Mouse (Mus musculus) heart, postnatal 0 days (tissue): ENCODE results near the gene Tspan3. TPM values are rescaled to one million over a fixed set of nuclear protein-coding genes. Genes with fewer than 3 reads are reported as not detected.

Experiments
- ATAC-seq: fragments of 200-750 bp; cut with Nextera tagmentation; 2 replicates; pipeline ENCODE4 v1.8.0; 2017; ENCODE audit warnings: low read depth, moderate number of reproducible peaks, moderate library complexity; ENCODE audit not compliant: insufficient read depth
- DNase-seq: peaks from one replicate; pipeline ENCODE4 v3.0.0-alpha.2; 2016; ENCODE audit warnings: low spot score
- H3K27ac ChIP-seq: fragments of 300-500 bp; sonication (generic); 2 replicates; pipeline ENCODE4 v1.5.1; 2014; ENCODE audit warnings: low read depth, mild to moderate bottlenecking
- H3K27me3 ChIP-seq: fragments of 300-500 bp; sonication (generic); 2 replicates; pipeline ENCODE4 v1.6.1; 2014; ENCODE audit warnings: low read length, mixed read lengths; ENCODE audit not compliant: control insufficient read depth, insufficient read depth
- H3K36me3 ChIP-seq: fragments of 300-500 bp; sonication (generic); replicated peaks from 2 replicates; pipeline ENCODE4 v1.6.1; 2014; ENCODE audit warnings: low read length, mixed read lengths; ENCODE audit not compliant: control insufficient read depth, insufficient read depth
- H3K4me1 ChIP-seq: fragments of 300-500 bp; sonication (generic); 2 replicates; pipeline ENCODE4 v1.6.1; 2014; ENCODE audit warnings: antibody characterized with exemption; ENCODE audit not compliant: control insufficient read depth, insufficient read depth
- H3K4me2 ChIP-seq: fragments of 300-500 bp; sonication (generic); 2 replicates; pipeline ENCODE4 v1.6.1; 2014; ENCODE audit warnings: low read depth, mild to moderate bottlenecking, low read length, moderate library complexity
- H3K4me3 ChIP-seq: fragments of 300-500 bp; sonication (generic); 2 replicates; pipeline ENCODE4 v1.5.1; 2014; ENCODE audit warnings: low read depth, low read length
- H3K9ac ChIP-seq: fragments of 300-500 bp; sonication (generic); replicated peaks from 2 replicates; pipeline ENCODE4 v1.6.1; 2014; ENCODE audit warnings: low read depth, low read length, mixed read lengths
- H3K9me3 ChIP-seq: fragments of 300-500 bp; sonication (generic); replicated peaks from 2 replicates; pipeline ENCODE4 v1.6.1; 2016; ENCODE audit warnings: low read length; ENCODE audit not compliant: control insufficient read depth
- CTCF ChIP-seq: IDR thresholded peaks from 2 replicates; pipeline ENCODE4 v1.5.1; 2016; ENCODE audit warnings: antibody characterized with exemption, control low read depth, low read depth
- EP300 ChIP-seq: IDR thresholded peaks from 2 replicates; pipeline ENCODE4 v1.6.1; 2016; ENCODE audit warnings: antibody characterized with exemption, low read depth
- WGBS: fragments of 180-500 bp; shearing (Covaris S2); extraction: QIAGEN DNeasy Blood & Tissue Kit; methylation state at CpG from one replicate; pipeline ENCODE4 v1.1.7; 2014; 5-methylcytosine and 5-hydroxymethylcytosine counted together
- polyA plus RNA-seq: library from polyadenylated mRNA; unstranded; fragments of >200 nt; fragmentation: Nextera tagmentation; extraction: Ambion mirVana; gene quantifications from 2 replicates; pipeline ENCODE4 v1.2.1, GENCODE M21; 2015
- total RNA-seq: library from RNA; depleted of rRNA; stranded (reverse); fragments of >200 nt; gene quantifications from 2 replicates; pipeline ENCODE4 v1.2.3, GENCODE M21; 2014; ENCODE audit warnings: low replicate concordance

Tspan3 gene
- total and polyA plus RNA-seq, 2 experiments from 2014 or later, result 402 to 461 TPM

DNA sequence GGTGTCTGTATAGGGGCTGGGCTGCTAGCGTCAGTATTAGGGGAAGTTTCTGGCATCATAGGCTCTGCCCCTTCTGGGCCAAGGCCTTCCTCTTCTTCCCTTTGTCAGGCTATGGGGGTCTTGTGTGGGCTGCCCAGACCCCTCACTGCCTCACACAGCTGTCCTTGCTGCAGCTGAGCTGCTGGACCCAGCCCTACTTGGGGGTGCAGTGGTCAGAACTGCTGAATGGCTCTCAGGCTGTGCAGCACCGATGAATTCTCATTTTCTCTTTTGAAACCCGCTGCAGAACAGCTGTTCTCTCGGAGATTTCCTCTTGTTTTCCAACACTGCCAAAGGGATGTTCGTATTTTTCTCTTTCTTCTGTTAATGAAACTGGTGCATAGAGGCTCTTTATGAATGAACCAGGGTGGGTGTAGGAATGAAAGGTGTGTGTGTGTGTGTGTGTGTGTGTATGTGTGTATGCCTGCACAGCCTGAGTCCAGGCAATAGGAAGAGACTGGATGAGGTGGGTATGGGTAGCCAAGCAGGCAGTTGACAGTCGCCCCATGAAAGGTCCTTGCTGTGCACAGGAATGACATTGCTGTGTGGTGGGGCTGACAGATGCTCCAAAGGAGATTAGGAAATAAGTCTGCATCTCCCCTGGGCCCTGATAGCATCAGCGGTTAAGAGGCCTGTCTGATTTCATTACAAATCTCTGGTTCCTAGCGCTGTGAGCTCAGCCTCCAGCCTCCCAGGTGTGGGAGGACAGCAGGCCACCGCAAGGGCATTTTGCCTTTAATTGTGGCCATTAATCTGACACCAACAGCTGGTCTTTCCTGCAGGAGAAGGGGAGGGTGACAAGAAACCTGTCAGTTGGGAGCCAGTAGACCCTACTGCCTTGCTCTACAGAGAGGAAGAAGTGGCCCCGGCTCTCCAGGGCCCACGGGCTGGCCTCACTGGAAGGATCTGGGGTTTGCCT is 26.5 kb upstream of the Tspan3 start:
- TF ChIP-seq CTCF (no peak), EP300 (no peak)
- Histone ChIP-seq H3K4me3 (no peak overlapping the region), H3K27ac (no peak overlapping the region), H3K4me1 (no peaks in the 10 kb centered on the region), H3K9ac (no peak overlapping the region), H3K4me2 (no peak overlapping the region), H3K27me3 (no peaks in the 10 kb centered on the region), H3K36me3 (no peaks in the 10 kb centered on the region), H3K9me3 (no peaks in the 10 kb centered on the region)
- 71% methylated on average over 11 of the region's 11 CpGs for WGBS
- no peak for DNase-seq
- no peak for ATAC-seq

GRCm38 (mm10) chr9:56180118-56180781 is 15.0 kb upstream of the Tspan3 start:
- no peak for DNase-seq
- H3K4me3 ChIP-seq, result no peak overlapping the region
- H3K4me2 ChIP-seq, result peak overlapping the region; percentile 31
- H3K4me1 ChIP-seq, result peaks cover 11% of the 10 kb centered on the region
- H3K9me3 ChIP-seq, result no peaks in the 10 kb centered on the region
- no peak overlapping the region for H3K27ac ChIP-seq
- peak; percentile 24; the same call in 1 of the 2 replicates for ATAC-seq
- H3K9ac ChIP-seq, result 0 out of 2 replicates have a peak overlapping the region, but pooled peaks have one; percentile 15
- TF ChIP-seq EP300 (no peak), CTCF (no peak)
- WGBS, result 20% methylated on average over 8 of the region's 8 CpGs
- no peaks in the 10 kb centered on the region for H3K27me3 ChIP-seq
- H3K36me3 ChIP-seq, result no peaks in the 10 kb centered on the region

DNA sequence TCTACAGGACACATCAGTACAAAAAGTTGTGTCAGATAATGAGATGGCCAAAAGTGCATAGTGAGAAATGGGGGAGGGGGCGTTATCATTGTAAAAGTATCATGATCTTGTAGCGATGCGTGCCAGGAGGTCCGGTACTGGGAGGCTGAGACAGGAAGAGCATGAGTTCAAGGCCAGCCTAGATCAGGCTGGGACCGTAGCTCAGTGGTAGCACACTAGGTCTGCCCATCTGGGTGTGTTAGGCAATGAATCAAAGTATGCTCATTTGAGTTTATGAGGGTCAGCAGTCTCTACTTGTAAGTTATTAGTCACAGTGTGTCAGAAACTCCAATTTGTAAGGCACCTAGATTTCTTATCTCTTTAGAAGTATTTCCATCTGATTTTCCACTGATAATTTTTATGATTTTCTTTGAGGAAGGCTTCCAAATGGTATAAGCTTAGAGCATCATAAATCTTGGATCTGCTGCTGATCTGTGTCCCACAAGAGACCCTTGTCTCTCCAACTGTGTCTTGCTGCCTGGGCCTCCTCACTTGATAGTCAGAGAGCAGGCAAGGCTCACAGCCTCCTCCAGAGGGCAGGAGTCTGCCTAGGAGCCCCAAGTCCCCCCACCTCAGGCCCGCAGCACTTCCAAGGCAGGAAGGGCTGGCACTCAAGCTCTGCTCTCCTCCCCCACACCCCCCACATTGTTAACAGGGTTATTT is 14.3 kb upstream of the Tspan3 start:
- peak overlapping the region; percentile 31; the same call in 1 of the 2 replicates for H3K4me2 ChIP-seq
- 72% methylated on average over 6 of the region's 6 CpGs for WGBS
- DNase-seq (peak; percentile 34), ATAC-seq (0 out of 2 replicates have a peak, but pooled peaks have one; percentile 39)
- no peak overlapping the region for H3K27ac ChIP-seq
- peaks cover 11% of the 10 kb centered on the region for H3K4me1 ChIP-seq
- no peak for TF ChIP-seq EP300
- TF ChIP-seq CTCF, result peak; percentile 37
- 0 out of 2 replicates have a peak overlapping the region, but pooled peaks have one; percentile 15 for H3K9ac ChIP-seq
- no peaks in the 10 kb centered on the region for H3K27me3 ChIP-seq
- H3K36me3 ChIP-seq, result no peaks in the 10 kb centered on the region
- no peaks in the 10 kb centered on the region for H3K9me3 ChIP-seq
- H3K4me3 ChIP-seq, result no peak overlapping the region

DNA sequence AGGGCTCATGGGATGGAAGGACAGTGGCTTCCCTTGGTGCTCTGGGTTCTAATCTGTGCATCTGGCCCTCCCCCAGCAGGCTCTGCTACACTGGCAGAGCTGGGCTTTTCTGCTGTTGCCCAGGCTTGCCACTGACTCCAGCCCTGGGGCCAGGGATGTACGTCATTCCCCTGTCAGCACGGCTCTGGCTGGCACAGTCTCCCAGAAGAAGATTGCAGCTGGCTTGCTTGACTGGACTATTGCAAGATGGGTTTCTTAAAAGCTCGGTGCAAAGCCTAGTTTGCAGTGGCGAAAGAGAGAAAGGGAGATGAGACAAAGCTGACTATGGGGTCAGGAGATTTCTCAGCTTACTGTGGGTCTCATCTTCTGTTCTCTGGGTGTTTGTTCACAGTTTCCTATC is 12.1 kb upstream of the Tspan3 start:
- H3K27me3 ChIP-seq, result no peaks in the 10 kb centered on the region
- no peak overlapping the region for H3K4me3 ChIP-seq
- WGBS, result 68% methylated on average over 4 of the region's 4 CpGs
- ATAC-seq (no peak), DNase-seq (no peak)
- H3K27ac ChIP-seq, result no peak overlapping the region
- H3K4me2 ChIP-seq, result no peak overlapping the region
- TF ChIP-seq EP300 (no peak), CTCF (no peak)
- no peaks in the 10 kb centered on the region for H3K36me3 ChIP-seq
- H3K9ac ChIP-seq, result no peak overlapping the region
- H3K4me1 ChIP-seq, result peaks cover 11% of the 10 kb centered on the region
- H3K9me3 ChIP-seq, result no peaks in the 10 kb centered on the region

- peaks cover 6% of the 10 kb centered on the region for H3K4me1 ChIP-seq
- H3K27ac ChIP-seq, result no peak overlapping the region
- H3K4me3 ChIP-seq, result no peak overlapping the region
- no peaks in the 10 kb centered on the region for H3K9me3 ChIP-seq
- H3K4me2 ChIP-seq, result no peak overlapping the region
- no peak for DNase-seq
- TF ChIP-seq CTCF (no peak), EP300 (no peak)
- no peak for ATAC-seq
- WGBS, result 84% methylated on average over 3 of the region's 3 CpGs
- no peaks in the 10 kb centered on the region for H3K27me3 ChIP-seq
- H3K36me3 ChIP-seq, result no peaks in the 10 kb centered on the region
- H3K9ac ChIP-seq, result no peak overlapping the region
Observed at GRCm38 (mm10) chr9:56175316-56175715, 10.0 kb upstream of the Tspan3 start.
